Mouse (Mus musculus) MEL (cell line): ENCODE measurements around the gene Farp2. TPM values are rescaled to one million over a fixed set of nuclear protein-coding genes. Genes with fewer than 3 reads are reported as not detected.

ENCODE experiments used
- DNase-seq: peaks from one replicate; pipeline ENCODE4 v3.0.0; 2011; ENCODE audit warnings: low read depth, low spot score
- H3K27ac ChIP-seq: 2 replicates; pipeline ENCODE4 v1.5.1; 2012; ENCODE audit warnings: low read depth, mild to moderate bottlenecking, control low read depth, low read length, moderate library complexity; ENCODE audit not compliant: control insufficient read depth
- H3K27me3 ChIP-seq, 2 experiments: fragments of 150-350 bp in 1 of 2; sonication (generic) in 1 of 2; 2 replicates each; pipeline ENCODE4 v1.6.1; 2012; ENCODE audit warnings: low read length in 2 of 2, mild to moderate bottlenecking in 2 of 2, improper control_type of control experiment in 1 of 2, moderate library complexity in 1 of 2; ENCODE audit not compliant: insufficient read depth in 2 of 2, control insufficient read depth in 1 of 2
- H3K36me3 ChIP-seq, 2 experiments: 2 replicates each; pipeline ENCODE4 v1.6.1; 2012 to 2014; ENCODE audit warnings: low read length in 2 of 2, improper control_type of control experiment in 1 of 2, inconsistent platforms in 1 of 2, mild to moderate bottlenecking in 1 of 2; ENCODE audit not compliant: insufficient read depth in 2 of 2, control insufficient read depth in 1 of 2
- H3K4me1 ChIP-seq, 2 experiments: fragments of 150-350 bp in 1 of 2; sonication (generic) in 1 of 2; 2 replicates each; pipeline ENCODE4 v1.6.1; 2012; ENCODE audit warnings: low read length in 2 of 2, improper control_type of control experiment in 1 of 2, mild to moderate bottlenecking in 1 of 2; ENCODE audit not compliant: insufficient read depth in 2 of 2, control insufficient read depth in 1 of 2
- H3K4me3 ChIP-seq, 2 experiments: fragments of 150-350 bp in 1 of 2; sonication (generic) in 1 of 2; 2 replicates each; pipeline ENCODE4 v1.5.1; 2012; ENCODE audit warnings: low read depth in 2 of 2, low read length in 2 of 2, mild to moderate bottlenecking in 2 of 2, moderate library complexity in 2 of 2, control low read depth in 1 of 2, improper control_type of control experiment in 1 of 2; ENCODE audit not compliant: control insufficient read depth in 1 of 2, insufficient read depth in 1 of 2
- H3K79me2 ChIP-seq: 2 replicates; pipeline ENCODE4 v1.6.1; 2012; ENCODE audit warnings: mild to moderate bottlenecking, low read length, moderate library complexity; ENCODE audit not compliant: control insufficient read depth, poor library complexity, insufficient read depth
- H3K9ac ChIP-seq: 2 replicates; pipeline ENCODE4 v1.6.1; 2012; ENCODE audit warnings: low read depth, mild to moderate bottlenecking, control low read depth, low read length, moderate library complexity; ENCODE audit not compliant: control insufficient read depth, poor library complexity, severe bottlenecking
- H3K9me3 ChIP-seq: fragments of 150-350 bp; sonication (generic); replicated peaks from 2 replicates; pipeline ENCODE4 v1.6.1; 2012; ENCODE audit warnings: mild to moderate bottlenecking, low read length, improper control_type of control experiment, moderate library complexity; ENCODE audit not compliant: insufficient read depth
- CHD1 ChIP-seq: IDR thresholded peaks from 2 replicates; pipeline ENCODE4 v1.6.1; 2012; ENCODE audit warnings: low read depth, mild to moderate bottlenecking, inconsistent platforms, low read length, improper control_type of control experiment
- E2F4 ChIP-seq: IDR thresholded peaks from 2 replicates; pipeline ENCODE4 v1.6.1; 2011; ENCODE audit warnings: low read depth, low read length, improper control_type of control experiment, borderline replicate concordance
- EP300 ChIP-seq, 2 experiments: IDR thresholded peaks; 2 replicates each; pipeline ENCODE4 v1.6.1; 2011; ENCODE audit warnings: improper control_type of control experiment in 2 of 2, low read length in 2 of 2, low read depth in 1 of 2, mild to moderate bottlenecking in 1 of 2
- HCFC1 ChIP-seq: IDR thresholded peaks from 2 replicates; pipeline ENCODE4 v1.6.1; 2012; ENCODE audit warnings: low read depth, mild to moderate bottlenecking, inconsistent platforms, low read length, improper control_type of control experiment, moderate library complexity
- JUND ChIP-seq: IDR thresholded peaks from 2 replicates; pipeline ENCODE4 v1.6.1; 2011; ENCODE audit warnings: low read depth, mild to moderate bottlenecking, improper control_type of control experiment, low read length
- MAX ChIP-seq: IDR thresholded peaks from 2 replicates; pipeline ENCODE4 v1.6.1; 2011; ENCODE audit warnings: low read length, improper control_type of control experiment
- MAZ ChIP-seq: IDR thresholded peaks from 2 replicates; pipeline ENCODE4 v1.6.1; 2012; ENCODE audit warnings: low read depth, mild to moderate bottlenecking, inconsistent platforms, low read length, improper control_type of control experiment
- MEF2A ChIP-seq: IDR thresholded peaks from 2 replicates; pipeline ENCODE4 v1.6.1; 2014; ENCODE audit warnings: low read depth, mild to moderate bottlenecking, inconsistent platforms, low read length, improper control_type of control experiment; ENCODE audit not compliant: poor library complexity, insufficient replicate concordance, severe bottlenecking; ENCODE audit errors: extremely low read depth
- MXI1 ChIP-seq: IDR thresholded peaks from 2 replicates; pipeline ENCODE4 v1.6.1; 2011; ENCODE audit warnings: mild to moderate bottlenecking, low read depth, low read length, improper control_type of control experiment
- MYB ChIP-seq: IDR thresholded peaks from 2 replicates; pipeline ENCODE4 v1.6.1; 2011; ENCODE audit warnings: mild to moderate bottlenecking, low read depth, low read length, improper control_type of control experiment
- NELFE ChIP-seq: IDR thresholded peaks from 2 replicates; pipeline ENCODE4 v1.6.1; 2011; ENCODE audit warnings: low read depth, low read length, improper control_type of control experiment
- NRF1 ChIP-seq: IDR thresholded peaks from 2 replicates; pipeline ENCODE4 v1.6.1; 2014; ENCODE audit warnings: low read depth, mild to moderate bottlenecking, inconsistent platforms, low read length, improper control_type of control experiment, moderate library complexity; ENCODE audit not compliant: poor library complexity, insufficient read depth, severe bottlenecking
- POLR2A ChIP-seq, 2 experiments: IDR thresholded peaks; 2 replicates each; pipeline ENCODE4 v1.6.1; 2011 to 2012; ENCODE audit warnings: low read length in 2 of 2, mild to moderate bottlenecking in 2 of 2, control low read depth in 1 of 2, improper control_type of control experiment in 1 of 2, low read depth in 1 of 2, moderate library complexity in 1 of 2; ENCODE audit not compliant: control insufficient read depth in 1 of 2, insufficient read depth in 1 of 2, poor library complexity in 1 of 2
- POLR2AphosphoS2 ChIP-seq: IDR thresholded peaks from 2 replicates; pipeline ENCODE4 v1.6.1; 2011; ENCODE audit warnings: low read length, improper control_type of control experiment
- POLR2AphosphoS5 ChIP-seq: IDR thresholded peaks from 2 replicates; pipeline ENCODE4 v1.6.1; 2012; ENCODE audit warnings: low read depth, borderline replicate concordance, mild to moderate bottlenecking, inconsistent platforms, low read length, moderate library complexity, mixed read lengths
- RAD21 ChIP-seq: IDR thresholded peaks from 2 replicates; pipeline ENCODE4 v1.6.1; 2011; ENCODE audit warnings: mild to moderate bottlenecking, low read depth, low read length, improper control_type of control experiment
- SIN3A ChIP-seq: IDR thresholded peaks from 2 replicates; pipeline ENCODE4 v1.6.1; 2012; ENCODE audit warnings: low read length, improper control_type of control experiment, inconsistent platforms
- SMC3 ChIP-seq: IDR thresholded peaks from 2 replicates; pipeline ENCODE4 v1.6.1; 2011; ENCODE audit warnings: low read depth, low read length, improper control_type of control experiment
- TBP ChIP-seq: IDR thresholded peaks from 2 replicates; pipeline ENCODE4 v1.8.0; 2011; ENCODE audit warnings: low read depth, low read length, improper control_type of control experiment
- TCF12 ChIP-seq: IDR thresholded peaks from 2 replicates; pipeline ENCODE4 v1.6.1; 2014; ENCODE audit warnings: low read depth, mild to moderate bottlenecking, inconsistent platforms, low read length, improper control_type of control experiment, moderate library complexity
- UBTF ChIP-seq: IDR thresholded peaks from 2 replicates; pipeline ENCODE4 v1.6.1; 2012; ENCODE audit warnings: low read depth, mild to moderate bottlenecking, inconsistent platforms, low read length, improper control_type of control experiment, moderate library complexity, borderline replicate concordance; ENCODE audit not compliant: insufficient read depth
- USF1 ChIP-seq: IDR thresholded peaks from 2 replicates; pipeline ENCODE4 v1.6.1; 2014; ENCODE audit warnings: low read depth, mild to moderate bottlenecking, inconsistent platforms, low read length, improper control_type of control experiment, moderate library complexity
- USF2 ChIP-seq, 2 experiments: IDR thresholded peaks; 2 replicates each; pipeline ENCODE4 v1.6.1; 2011 to 2012; ENCODE audit warnings: improper control_type of control experiment in 2 of 2, low read length in 2 of 2, borderline replicate concordance in 1 of 2, inconsistent platforms in 1 of 2, low read depth in 1 of 2, mild to moderate bottlenecking in 1 of 2; ENCODE audit not compliant: insufficient read depth in 1 of 2
- ZC3H11A ChIP-seq: IDR thresholded peaks from 2 replicates; pipeline ENCODE4 v1.6.1; 2012; ENCODE audit warnings: low read depth, mild to moderate bottlenecking, inconsistent platforms, low read length, improper control_type of control experiment
- ZKSCAN1 ChIP-seq: IDR thresholded peaks from 2 replicates; pipeline ENCODE4 v1.6.1; 2012; ENCODE audit warnings: low read depth, mild to moderate bottlenecking, inconsistent platforms, low read length, improper control_type of control experiment, moderate library complexity
- ZMIZ1 ChIP-seq: IDR thresholded peaks from 2 replicates; pipeline ENCODE4 v1.6.1; 2012; ENCODE audit warnings: low read depth, mild to moderate bottlenecking, inconsistent platforms, low read length, improper control_type of control experiment, moderate library complexity
- ZNF384 ChIP-seq: IDR thresholded peaks from 2 replicates; pipeline ENCODE4 v1.6.1; 2012; ENCODE audit warnings: low read depth, mild to moderate bottlenecking, inconsistent platforms, low read length, improper control_type of control experiment
- polyA plus RNA-seq, 2 experiments: library from polyadenylated mRNA; stranded (reverse) in 1 of 2; unstranded in 1 of 2; fragments of >175 nt in 1 of 2; fragments of >200 nt in 1 of 2; gene quantifications; 2 replicates each; pipeline versions ENCODE4 v1.2.1 to v1.2.4; 2012; ENCODE audit warnings: low replicate concordance in 2 of 2, low read depth in 1 of 2; ENCODE audit not compliant: insufficient read length in 2 of 2, insufficient read depth in 1 of 2, missing spikeins in 1 of 2
- total RNA-seq: library from RNA; depleted of rRNA; stranded (reverse); fragments of 300-350 nt; gene quantifications from 2 replicates; pipeline ENCODE4 v1.2.3, GENCODE M21; 2012; rRNA removed

Gene Farp2
- total RNA-seq (10.8 and 12.0 TPM in 2 replicates), polyA plus RNA-seq (1 to 10 TPM in 1 of 2 experiments, not detected in 1; 9.7 TPM)

DNA sequence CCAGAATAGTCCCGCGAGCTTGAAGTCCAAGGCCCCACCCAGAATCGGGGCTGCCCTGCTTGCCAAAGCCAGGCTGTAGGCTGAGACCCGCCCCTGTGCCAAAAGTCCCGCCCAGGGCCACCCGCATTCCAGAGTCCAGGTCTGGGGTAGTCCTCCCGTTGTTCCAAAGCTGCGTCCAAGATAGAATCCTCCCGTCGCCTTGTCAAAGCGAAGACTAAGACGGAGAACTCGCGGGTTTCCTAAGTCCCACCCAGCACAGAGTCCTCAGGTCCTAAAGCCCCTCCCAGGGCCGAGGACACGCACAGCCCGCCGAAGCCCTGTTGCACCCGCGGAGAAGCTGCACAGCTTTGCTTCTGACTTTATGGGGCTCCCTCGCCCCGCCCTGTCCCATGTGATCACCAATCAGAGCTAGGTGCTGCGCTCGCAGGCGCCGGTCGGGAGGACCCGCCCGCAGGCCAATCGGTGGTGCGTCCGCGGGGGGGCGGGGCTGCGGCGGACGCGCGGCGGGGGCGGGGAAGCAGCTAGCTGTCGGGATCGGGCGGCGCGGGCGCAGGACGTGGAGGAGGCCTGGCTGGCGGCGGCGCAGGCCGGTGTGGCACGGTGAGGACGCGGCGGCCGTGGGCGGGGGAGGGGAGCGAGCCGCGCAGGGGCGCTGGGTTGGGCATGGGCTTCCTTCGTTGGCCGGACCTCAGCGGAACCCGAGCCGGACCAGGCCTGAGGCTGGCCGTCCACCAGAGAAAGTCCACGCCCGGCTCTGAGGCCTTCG, at the start of gene Farp2:
Gene Farp2, plus strand, starts transcription at position 495 of the 766 bp plus-strand sequence.
- H3K79me2 ChIP-seq, result peaks cover 11% of the 10 kb centered on the region
- TF ChIP-seq ZNF384, result no peak
- peak; percentile 74 for TF ChIP-seq SIN3A
- no peak for TF ChIP-seq ZKSCAN1
- TF ChIP-seq MAZ, result peak; percentile 85
- TF ChIP-seq MXI1, result peak; percentile 82
- TF ChIP-seq RAD21, result no peak
- peak; percentile 21; the same call in 1 of the 2 replicates for TF ChIP-seq ZMIZ1
- TF ChIP-seq MAX, result peak; percentile 43
- TF ChIP-seq POLR2A (IDR thresholded peaks at IDR 0.05; ENCODE audit: control insufficient read depth in 1 of 2, insufficient read depth in 1 of 2, low read depth in 1 of 2, low read length in 2 of 2, poor library complexity in 1 of 2), result peak; percentile 77 to 88; a peak in 3 of 4 replicates
- no peak for TF ChIP-seq ZC3H11A
- TF ChIP-seq NRF1, result peak; percentile 60; the same call in 1 of the 2 replicates
- no peak for TF ChIP-seq JUND
- no peak for TF ChIP-seq MEF2A
- TF ChIP-seq POLR2AphosphoS2, result peak; percentile 98
- no peak; the same call in 1 of the 2 replicates for TF ChIP-seq SMC3
- TF ChIP-seq NELFE, result peak; percentile 74
- peak; percentile 56; the same call in 1 of the 2 replicates for TF ChIP-seq E2F4
- 0 out of 4 replicates have a peak, but pooled peaks of 1 of the 2 experiments have one; percentile 35 for TF ChIP-seq USF2 (IDR thresholded peaks at IDR 0.05; ENCODE audit: borderline replicate concordance in 1 of 2, insufficient read depth in 1 of 2, low read depth in 1 of 2, low read length in 2 of 2)
- no peak for TF ChIP-seq POLR2AphosphoS5
- no peak for TF ChIP-seq EP300 (IDR thresholded peaks at IDR 0.05; ENCODE audit: low read depth in 1 of 2, low read length in 2 of 2)
- TF ChIP-seq CHD1, result no peak
- TF ChIP-seq TCF12, result peak; percentile 47; the same call in 1 of the 2 replicates
- TF ChIP-seq MYB, result no peak
- peak; percentile 85 for TF ChIP-seq USF1
- 0 out of 2 replicates have a peak, but pooled peaks have one; percentile 86 for TF ChIP-seq UBTF
- TF ChIP-seq HCFC1, result peak; percentile 49
- TF ChIP-seq TBP, result peak; percentile 62
- H3K4me1 ChIP-seq, result peaks cover 5 to 21% of the 10 kb centered on the region in 2 experiments
- peak; percentile 99 for DNase-seq
- H3K27ac ChIP-seq, result peak within 1 kb of the TSS; percentile 42
- no peaks in the 10 kb centered on the region for H3K27me3 ChIP-seq
- peak within 1 kb of the TSS; percentile 86 for H3K9ac ChIP-seq
- H3K9me3 ChIP-seq, result no peaks in the 10 kb centered on the region
- H3K4me3 ChIP-seq, result peak within 1 kb of the TSS; percentile 71 to 90
- H3K36me3 ChIP-seq, result peaks cover 18% of the 10 kb centered on the region in 2 experiments
